Mouse (Mus musculus) CH12.LX (cell line): ENCODE measurements at regions not wholly inside any gene's neighbourhood (a gene's known extent, or its start where the extent isn't known, plus 50 kb on each side); places are given as distances from the start of the nearest gene placed in this dataset.

ENCODE experiments used
- DNase-seq: peaks from one replicate; pipeline ENCODE4 v3.0.0-alpha.2; 2013; ENCODE audit errors: extremely low read depth
- H3K27ac ChIP-seq: 2 replicates; pipeline ENCODE4 v1.5.1; 2012; ENCODE audit warnings: low read depth, mild to moderate bottlenecking, control low read depth, moderate library complexity; ENCODE audit not compliant: insufficient read depth
- H3K27me3 ChIP-seq: replicated peaks from 2 replicates; pipeline ENCODE3; 2012; ENCODE audit warnings: inconsistent platforms
- H3K36me3 ChIP-seq, 2 experiments: replicated peaks in 1 of 2; 2 replicates each; pipeline versions ENCODE3 to v1.6.1; 2012; ENCODE audit warnings: inconsistent platforms in 1 of 2, low read length in 1 of 2, mild to moderate bottlenecking in 1 of 2, mixed read lengths in 1 of 2, moderate library complexity in 1 of 2; ENCODE audit not compliant: control insufficient read depth in 1 of 2, insufficient read depth in 1 of 2
- H3K4me1 ChIP-seq, 2 experiments: 2 replicates each; pipeline ENCODE4 v1.6.1; 2012; ENCODE audit warnings: inconsistent platforms in 1 of 2, moderate library complexity in 1 of 2; ENCODE audit not compliant: insufficient read depth in 2 of 2, control insufficient read depth in 1 of 2
- H3K4me2 ChIP-seq: 2 replicates; pipeline ENCODE4 v1.6.1; 2012; ENCODE audit warnings: low read depth, mild to moderate bottlenecking, control low read depth; ENCODE audit not compliant: poor library complexity, insufficient read depth, severe bottlenecking
- H3K4me3 ChIP-seq, 3 experiments: fragments of 150-350 bp in 1 of 3; sonication (generic) in 1 of 3; replicated peaks in 1 of 3; 2 replicates each; pipeline versions ENCODE3 to v1.5.1; 2011 to 2012; ENCODE audit warnings: low read depth in 2 of 3, low read length in 2 of 3, mild to moderate bottlenecking in 2 of 3, moderate library complexity in 2 of 3, control low read depth in 1 of 3, improper control_type of control experiment in 1 of 3, inconsistent platforms in 1 of 3, mixed read lengths in 1 of 3; ENCODE audit not compliant: poor library complexity in 1 of 3
- H3K79me2 ChIP-seq: replicated peaks from 2 replicates; pipeline ENCODE4 v1.6.1; 2012; ENCODE audit warnings: mild to moderate bottlenecking, moderate library complexity; ENCODE audit not compliant: control insufficient read depth, poor library complexity, insufficient read depth, severe bottlenecking; ENCODE audit errors: extremely low read depth
- H3K9ac ChIP-seq: 2 replicates; pipeline ENCODE4 v1.6.1; 2012; ENCODE audit warnings: low read depth, mild to moderate bottlenecking, control low read depth, moderate library complexity; ENCODE audit not compliant: insufficient read depth
- H3K9me3 ChIP-seq: replicated peaks from 2 replicates; pipeline ENCODE3; 2012; ENCODE audit warnings: low read length, inconsistent platforms, mixed read lengths
- BHLHE40 ChIP-seq: IDR thresholded peaks from 2 replicates; pipeline ENCODE4 v1.6.1; 2011; ENCODE audit warnings: mild to moderate bottlenecking, low read depth, low read length, improper control_type of control experiment
- CHD1 ChIP-seq: IDR thresholded peaks from 2 replicates; pipeline ENCODE4 v1.6.1; 2012; ENCODE audit warnings: low read depth, low read length, improper control_type of control experiment, inconsistent platforms
- EP300 ChIP-seq: IDR thresholded peaks from 2 replicates; pipeline ENCODE4 v1.6.1; 2011; ENCODE audit warnings: low read length, improper control_type of control experiment
- GABPA ChIP-seq: IDR thresholded peaks from 2 replicates; pipeline ENCODE4 v1.6.1; 2012; ENCODE audit warnings: low read depth, low read length, improper control_type of control experiment, inconsistent platforms; ENCODE audit not compliant: insufficient replicate concordance
- HCFC1 ChIP-seq: IDR thresholded peaks from 2 replicates; pipeline ENCODE4 v1.6.1; 2012; ENCODE audit warnings: low read depth, mild to moderate bottlenecking, inconsistent platforms, low read length, improper control_type of control experiment
- IRF4 ChIP-seq: IDR thresholded peaks from 2 replicates; pipeline ENCODE4 v1.6.1; 2014; ENCODE audit warnings: low read depth, mild to moderate bottlenecking, inconsistent platforms, low read length, improper control_type of control experiment
- KAT2A ChIP-seq: IDR thresholded peaks from 2 replicates; pipeline ENCODE4 v1.6.1; 2012; ENCODE audit warnings: low read length, improper control_type of control experiment, inconsistent platforms; ENCODE audit not compliant: insufficient replicate concordance
- MAX ChIP-seq: IDR thresholded peaks from 2 replicates; pipeline ENCODE4 v1.6.1; 2011; ENCODE audit warnings: low read length, improper control_type of control experiment
- MYC ChIP-seq: IDR thresholded peaks from 2 replicates; pipeline ENCODE4 v1.6.1; 2011; ENCODE audit warnings: low read depth, mild to moderate bottlenecking, improper control_type of control experiment, low read length
- POLR2A ChIP-seq: IDR thresholded peaks from 2 replicates; pipeline ENCODE4 v1.6.1; 2011; ENCODE audit warnings: low read depth, mild to moderate bottlenecking, improper control_type of control experiment, low read length
- POLR2AphosphoS2 ChIP-seq: IDR thresholded peaks from 2 replicates; pipeline ENCODE4 v1.6.1; 2011; ENCODE audit warnings: low read depth, low read length, improper control_type of control experiment
- RAD21 ChIP-seq: IDR thresholded peaks from 2 replicates; pipeline ENCODE4 v1.6.1; 2011; ENCODE audit warnings: low read depth, mild to moderate bottlenecking, low read length, improper control_type of control experiment, moderate library complexity
- RCOR1 ChIP-seq: conservative IDR thresholded peaks from 2 replicates; pipeline ENCODE4 v1.6.1; 2012; ENCODE audit warnings: low read depth, mild to moderate bottlenecking, inconsistent platforms, low read length, improper control_type of control experiment
- SMC3 ChIP-seq: IDR thresholded peaks from 2 replicates; pipeline ENCODE4 v1.6.1; 2011; ENCODE audit warnings: low read depth, low read length, improper control_type of control experiment
- TCF12 ChIP-seq: IDR thresholded peaks from 2 replicates; pipeline ENCODE4 v1.6.1; 2014; ENCODE audit warnings: low read depth, mild to moderate bottlenecking, inconsistent platforms, low read length, improper control_type of control experiment
- USF1 ChIP-seq: IDR thresholded peaks from 2 replicates; pipeline ENCODE4 v1.6.1; 2014; ENCODE audit warnings: low read depth, mild to moderate bottlenecking, inconsistent platforms, low read length, improper control_type of control experiment
- ZNF384 ChIP-seq: IDR thresholded peaks from 2 replicates; pipeline ENCODE4 v1.6.1; 2012; ENCODE audit warnings: low read depth, low read length, improper control_type of control experiment, inconsistent platforms
- dilution Hi-C: fragments of 300-500 bp; cut with MboI; formaldehyde crosslinking; loops from 2 replicates; pipeline ENCODE4 v1.14.3; 2020; ENCODE audit warnings: low sequenced_read_pairs; ENCODE audit not compliant: extremely low pct_unique_long_range_greater_than_20kb, extremely low pct_ligation_motif_present
- in situ Hi-C: fragments of 300-500 bp; cut with MboI; formaldehyde crosslinking; loops from 3 replicates; pipeline ENCODE4 v1.14.3; 2019; ENCODE audit warnings: low sequenced_read_pairs, low pct_ligation_motif_present, low pct_unique_long_range_greater_than_20kb, mixed read lengths

- in situ Hi-C loops: no loop called here
- H3K27me3 ChIP-seq: no peaks in the 10 kb centered on the region
These were observed 55.6 kb upstream of the S1pr3 start for GRCm38 (mm10) chr13:51352874-51353273.

GRCm38 (mm10) chr13:51355507-51355906, 52.9 kb upstream of the S1pr3 start:
- TF ChIP-seq RCOR1 (no peak), CHD1 (no peak), KAT2A (no peak), RAD21 (no peak), ZNF384 (no peak), GABPA (no peak), POLR2AphosphoS2 (no peak), MYC (no peak), HCFC1 (no peak)
- TF ChIP-seq, all 38 proteins: peak for 0
- DNase-seq: no peak
- H3K4me2 ChIP-seq: no peak overlapping the region
- H3K4me3 ChIP-seq: no peak overlapping the region
- dilution Hi-C loops: no loop called here
- H3K27me3 ChIP-seq: no peaks in the 10 kb centered on the region
- H3K79me2 ChIP-seq: no peaks in the 10 kb centered on the region
- no peaks in the 10 kb centered on the region for H3K36me3 ChIP-seq
- no peaks in the 10 kb centered on the region for H3K9me3 ChIP-seq
- peaks cover 6 to 21% of the 10 kb centered on the region in 2 experiments; a peak in 3 of 4 replicates for H3K4me1 ChIP-seq
- in situ Hi-C loops: no loop called here
- H3K27ac ChIP-seq: no peak overlapping the region
- no peak overlapping the region for H3K9ac ChIP-seq

More at GRCm38 (mm10) chr13:51352874-51353273, 55.6 kb upstream of the S1pr3 start:
- Histone ChIP-seq H3K4me3 (no peak overlapping the region), H3K36me3 (no peaks in the 10 kb centered on the region), H3K79me2 (no peaks in the 10 kb centered on the region), H3K9me3 (no peaks in the 10 kb centered on the region), H3K4me1 (peaks cover 0 to 15% of the 10 kb centered on the region in 2 experiments; a peak in 2 of 4 replicates), H3K9ac (no peak overlapping the region), H3K27ac (no peak overlapping the region), H3K4me2 (no peak overlapping the region)
- TF ChIP-seq SMC3 (0 out of 2 replicates have a peak, but pooled peaks have one; percentile 1), IRF4 (peak; percentile 52; the same call in 1 of the 2 replicates), BHLHE40 (peak; percentile 42; the same call in 1 of the 2 replicates), USF1 (peak; percentile 5; the same call in 1 of the 2 replicates), EP300 (peak; percentile 57; the same call in 1 of the 2 replicates), POLR2A (no peak), TCF12 (peak; percentile 53; the same call in 1 of the 2 replicates), MAX (no peak)
- dilution Hi-C loops: no loop called here
- DNase-seq: peak; percentile 37
